Mouse (Mus musculus) stomach, postnatal 0 days (tissue): Measurements from ENCODE around the gene Ppp3ca. TPM values are rescaled to one million over a fixed set of nuclear protein-coding genes. Genes with fewer than 3 reads are reported as not detected.

Experiments
- ATAC-seq: fragments of 200-750 bp; cut with Nextera tagmentation; 2 replicates; pipeline ENCODE4 v1.8.0; 2017; ENCODE audit not compliant: low FRiP score, low TSS enrichment
- DNase-seq: peaks from one replicate; pipeline ENCODE4 v3.0.0-alpha.2; 2016; ENCODE audit warnings: low spot score
- H3K27ac ChIP-seq: fragments of 300-500 bp; sonication (generic); replicated peaks from 2 replicates; pipeline ENCODE4 v1.5.1; 2014; ENCODE audit warnings: mild to moderate bottlenecking, control low read depth
- H3K27me3 ChIP-seq: fragments of 300-500 bp; sonication (generic); 2 replicates; pipeline ENCODE4 v1.6.1; 2014; ENCODE audit warnings: low read length; ENCODE audit not compliant: control insufficient read depth, insufficient read depth
- H3K36me3 ChIP-seq: fragments of 300-500 bp; sonication (generic); 2 replicates; pipeline ENCODE4 v1.6.1; 2014; ENCODE audit warnings: low read length, mixed read lengths; ENCODE audit not compliant: control insufficient read depth, insufficient read depth
- H3K4me1 ChIP-seq: fragments of 300-500 bp; sonication (generic); replicated peaks from 2 replicates; pipeline ENCODE4 v1.6.1; 2014; ENCODE audit warnings: antibody characterized with exemption; ENCODE audit not compliant: control insufficient read depth, insufficient read depth
- H3K4me2 ChIP-seq: fragments of 300-500 bp; sonication (generic); replicated peaks from 2 replicates; pipeline ENCODE4 v1.6.1; 2014; ENCODE audit warnings: low read depth, mild to moderate bottlenecking, control low read depth, moderate library complexity
- H3K4me3 ChIP-seq: fragments of 300-500 bp; sonication (generic); 2 replicates; pipeline ENCODE4 v1.5.1; 2014; ENCODE audit warnings: low read depth, low read length, control low read depth
- H3K9ac ChIP-seq: fragments of 300-500 bp; sonication (generic); 2 replicates; pipeline ENCODE4 v1.6.1; 2014; ENCODE audit warnings: mild to moderate bottlenecking, low read length, control low read depth, mixed read lengths
- H3K9me3 ChIP-seq: fragments of 300-500 bp; sonication (generic); 2 replicates; pipeline ENCODE4 v1.6.1; 2016; ENCODE audit warnings: low read length; ENCODE audit not compliant: control insufficient read depth
- CTCF ChIP-seq: IDR thresholded peaks from 2 replicates; pipeline ENCODE4 v1.5.1; 2016; ENCODE audit warnings: antibody characterized with exemption, low read depth, mild to moderate bottlenecking, moderate library complexity
- EP300 ChIP-seq: optimal IDR thresholded peaks from 2 replicates; pipeline ENCODE3; 2016; ENCODE audit warnings: antibody characterized with exemption
- WGBS: fragments of 180-500 bp; shearing (Covaris S2); extraction: QIAGEN DNeasy Blood & Tissue Kit; methylation state at CpG from one replicate; pipeline ENCODE4 v1.1.7; 2014; 5-methylcytosine and 5-hydroxymethylcytosine counted together
- polyA plus RNA-seq: library from polyadenylated mRNA; unstranded; fragments of >200 nt; fragmentation: Nextera tagmentation; extraction: Ambion mirVana; gene quantifications from 2 replicates; pipeline ENCODE4 v1.2.1, GENCODE M21; 2015

Gene Ppp3ca
- polyA plus RNA-seq, 1 experiment from 2014 or later: 50.2 TPM

- H3K27ac ChIP-seq: no peak overlapping the region
- H3K4me1 ChIP-seq: no peaks in the 10 kb centered on the region
- 93% methylated on average over 12 of the region's 12 CpGs for WGBS
- H3K36me3 ChIP-seq: no peaks in the 10 kb centered on the region
- no peaks in the 10 kb centered on the region for H3K9me3 ChIP-seq
- no peak overlapping the region for H3K9ac ChIP-seq
- no peak for ATAC-seq
- no peak for TF ChIP-seq CTCF
- no peak for TF ChIP-seq EP300
- H3K4me2 ChIP-seq: no peak overlapping the region
- DNase-seq: no peak
- H3K27me3 ChIP-seq: no peaks in the 10 kb centered on the region
- H3K4me3 ChIP-seq: no peak overlapping the region
These were observed 89.5 kb downstream of the Ppp3ca start for GRCm38 (mm10) chr3:136759446-136759845.

- no peak for TF ChIP-seq CTCF
- no peak for TF ChIP-seq EP300
- WGBS: 55% methylated on average over 7 of the region's 7 CpGs
- no peak overlapping the region for H3K4me2 ChIP-seq
- H3K9me3 ChIP-seq: no peaks in the 10 kb centered on the region
- no peaks in the 10 kb centered on the region for H3K4me1 ChIP-seq
- DNase-seq (no peak), ATAC-seq (peak; percentile 56)
- H3K9ac ChIP-seq: no peak overlapping the region
- H3K27ac ChIP-seq: no peak overlapping the region
- H3K36me3 ChIP-seq: no peaks in the 10 kb centered on the region
- H3K27me3 ChIP-seq: no peaks in the 10 kb centered on the region
- H3K4me3 ChIP-seq: no peak overlapping the region
These were observed 91.5 kb downstream of the Ppp3ca start for GRCm38 (mm10) chr3:136761292-136761978.

GRCm38 (mm10) chr3:136761979-136762341 lies 92.0 kb downstream of the Ppp3ca start:
- no peaks in the 10 kb centered on the region for H3K9me3 ChIP-seq
- no peaks in the 10 kb centered on the region for H3K36me3 ChIP-seq
- no peaks in the 10 kb centered on the region for H3K27me3 ChIP-seq
- H3K4me3 ChIP-seq: no peak overlapping the region
- WGBS: 56% methylated on average over 1 of the region's 1 CpGs
- H3K9ac ChIP-seq: no peak overlapping the region
- TF ChIP-seq EP300: no peak
- no peak for TF ChIP-seq CTCF
- DNase-seq: no peak
- no peak overlapping the region for H3K27ac ChIP-seq
- no peak for ATAC-seq
- no peak overlapping the region for H3K4me2 ChIP-seq
- H3K4me1 ChIP-seq: no peaks in the 10 kb centered on the region

GRCm38 (mm10) chr3:136763717-136764270 lies 93.9 kb downstream of the Ppp3ca start:
- TF ChIP-seq EP300 (no peak), CTCF (no peak)
- Histone ChIP-seq H3K4me2 (no peak overlapping the region), H3K27me3 (no peaks in the 10 kb centered on the region), H3K27ac (no peak overlapping the region), H3K36me3 (no peaks in the 10 kb centered on the region), H3K4me3 (no peak overlapping the region), H3K9me3 (no peaks in the 10 kb centered on the region), H3K4me1 (no peaks in the 10 kb centered on the region), H3K9ac (no peak overlapping the region)
- no peak for DNase-seq
- 50% methylated on average over 5 of the region's 5 CpGs for WGBS
- no peak for ATAC-seq

GRCm38 (mm10) chr3:136765569-136765968 lies 95.6 kb downstream of the Ppp3ca start:
- H3K36me3 ChIP-seq: no peaks in the 10 kb centered on the region
- no peak for DNase-seq
- 0 out of 2 replicates have a peak, but pooled peaks cover 2% of the 10 kb centered on the region for H3K4me1 ChIP-seq
- H3K4me3 ChIP-seq: no peak overlapping the region
- no peak overlapping the region for H3K27ac ChIP-seq
- H3K4me2 ChIP-seq: no peak overlapping the region
- no peaks in the 10 kb centered on the region for H3K27me3 ChIP-seq
- WGBS: 38% methylated on average over 2 of the region's 2 CpGs
- H3K9ac ChIP-seq: no peak overlapping the region
- H3K9me3 ChIP-seq: no peaks in the 10 kb centered on the region
- ATAC-seq: no peak
- TF ChIP-seq EP300 (no peak), CTCF (no peak)

GRCm38 (mm10) chr3:136768775-136769485 lies 99.0 kb downstream of the Ppp3ca start:
- Histone ChIP-seq H3K4me1 (0 out of 2 replicates have a peak, but pooled peaks cover 2% of the 10 kb centered on the region), H3K4me2 (no peak overlapping the region), H3K36me3 (no peaks in the 10 kb centered on the region), H3K9me3 (no peaks in the 10 kb centered on the region), H3K4me3 (no peak overlapping the region), H3K27ac (peak overlapping the region; percentile 58; the same call in 1 of the 2 replicates), H3K27me3 (no peaks in the 10 kb centered on the region), H3K9ac (no peak overlapping the region)
- ATAC-seq (peak; percentile 60), DNase-seq (no peak)
- TF ChIP-seq EP300 (no peak), CTCF (no peak)
- WGBS: 67% methylated on average over 5 of the region's 5 CpGs
